In the genomic region with DNA sequence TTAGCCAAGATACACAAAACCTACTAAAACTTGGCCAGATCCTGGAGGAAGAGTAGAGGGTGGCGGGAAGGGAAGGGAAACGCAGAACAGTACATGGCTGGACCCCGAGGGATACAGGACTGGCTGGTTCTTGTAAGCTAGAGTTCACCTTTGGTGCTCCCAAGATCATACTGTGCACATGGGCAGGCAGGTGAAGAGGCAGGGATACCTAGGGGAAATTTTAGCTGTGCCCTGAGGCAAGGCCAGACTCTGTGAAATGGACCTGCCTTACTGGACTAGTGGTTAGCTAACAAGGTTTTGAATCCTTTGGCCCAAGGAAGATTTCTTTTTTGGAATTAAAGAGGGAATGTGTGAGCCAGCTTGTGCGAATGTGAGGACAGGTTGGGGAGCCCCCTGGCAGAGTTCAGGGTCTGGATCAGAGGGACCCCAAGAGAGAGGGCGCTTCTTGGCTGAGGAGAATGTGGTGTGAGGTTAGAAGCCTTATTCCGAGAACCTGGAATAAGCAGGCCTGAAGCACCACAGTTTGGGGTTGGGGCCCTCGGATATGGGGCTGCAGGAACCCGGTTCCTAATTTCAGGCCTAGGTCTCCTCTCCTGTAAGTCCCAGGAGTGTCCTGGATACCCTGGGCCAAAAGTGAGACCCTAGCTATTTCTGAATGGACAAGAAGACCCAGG, we compare ENCODE assay signal across 22 mouse cellular contexts. TPM values are rescaled to one million over a fixed set of nuclear protein-coding genes. Genes with fewer than 3 reads are reported as not detected.
DNase-seq lines count a peak whose midpoint lies in the region; ATAC-seq and TF ChIP-seq lines count a peak whose summit lies in the region.
"Had no signal": no experiment of that assay in that cellular context is flagged by ENCODE, and none has a peak within 500 bp of the region (broad histone marks: within the 10 kb centered on the region; RNA-seq: fewer than 3 reads in every experiment).

No protein-coding gene starts in this region.

- no peaks in the 10 kb centered on the region for H3K36me3 ChIP-seq in heart, embryonic 16.5 days (ENCODE audit: control insufficient read depth, insufficient read depth)
- no peaks in the 10 kb centered on the region for H3K36me3 ChIP-seq in lung, postnatal 0 days (ENCODE audit: insufficient read depth, low read length)
- H3K36me3 ChIP-seq in embryonic facial prominence, embryonic 12.5 days = no peaks in the 10 kb centered on the region
- no peaks in the 10 kb centered on the region for H3K36me3 ChIP-seq in limb, embryonic 15.5 days
- H3K36me3 ChIP-seq: embryonic facial prominence, embryonic 13.5 days; liver, embryonic 12.5 days had no signal

- TF ChIP-seq CTCF in lung, postnatal 0 days (IDR thresholded peaks at IDR 0.05) = no peak

- peaks cover 86% of the 10 kb centered on the region for H3K27me3 ChIP-seq in heart, embryonic 16.5 days (ENCODE audit: control insufficient read depth, insufficient read depth, low read length)
- H3K27me3 ChIP-seq in lung, postnatal 0 days (replicated peaks; ENCODE audit: insufficient read depth, low read length) = peaks cover 33% of the 10 kb centered on the region
- peaks cover 87% of the 10 kb centered on the region for H3K27me3 ChIP-seq in embryonic facial prominence, embryonic 12.5 days
- H3K27me3 ChIP-seq in limb, embryonic 15.5 days = peaks cover 81% of the 10 kb centered on the region

- H3K4me2 ChIP-seq in heart, embryonic 16.5 days (ENCODE audit: low read depth, low read length) = peak overlapping the region; percentile 38; the same call in 1 of the 2 replicates
- peak overlapping the region; percentile 59 for H3K4me2 ChIP-seq in lung, postnatal 0 days (replicated peaks; ENCODE audit: low read depth, low read length)
- H3K4me2 ChIP-seq in embryonic facial prominence, embryonic 12.5 days (replicated peaks) = no peak overlapping the region
- H3K4me2 ChIP-seq in limb, embryonic 15.5 days = peak overlapping the region; percentile 50

- peak overlapping the region; percentile 34; the same call in 1 of the 2 replicates for H3K4me3 ChIP-seq in heart, embryonic 16.5 days (ENCODE audit: low read length)
- peak overlapping the region; percentile 51 for H3K4me3 ChIP-seq in lung, postnatal 0 days (ENCODE audit: low read depth, low read length)
- H3K4me3 ChIP-seq in embryonic facial prominence, embryonic 12.5 days = peak overlapping the region; percentile 6; the same call in 1 of the 2 replicates
- peak overlapping the region; percentile 44 for H3K4me3 ChIP-seq in limb, embryonic 15.5 days
- H3K4me3 ChIP-seq: liver, embryonic 12.5 days had no signal

- no peak overlapping the region for H3K9ac ChIP-seq in heart, embryonic 16.5 days (ENCODE audit: low read length)
- H3K9ac ChIP-seq in lung, postnatal 0 days (replicated peaks; ENCODE audit: low read depth) = peak overlapping the region; percentile 78
- H3K9ac ChIP-seq in embryonic facial prominence, embryonic 12.5 days = no peak overlapping the region
- H3K9ac ChIP-seq in limb, embryonic 15.5 days = peak overlapping the region; percentile 44; the same call in 1 of the 2 replicates
- H3K9ac ChIP-seq: liver, embryonic 12.5 days had no signal

- H3K4me1 ChIP-seq in heart, embryonic 16.5 days (ENCODE audit: control insufficient read depth, insufficient read depth, low read length) = no peaks in the 10 kb centered on the region; the same call in 1 of the 2 replicates
- no peaks in the 10 kb centered on the region for H3K4me1 ChIP-seq in lung, postnatal 0 days (ENCODE audit: insufficient read depth, low read depth, low read length)
- H3K4me1 ChIP-seq in embryonic facial prominence, embryonic 12.5 days = peaks cover 14% of the 10 kb centered on the region
- peaks cover 29% of the 10 kb centered on the region for H3K4me1 ChIP-seq in limb, embryonic 15.5 days

- 38% methylated on average over 8 of the region's 8 CpGs for WGBS in heart, embryonic 16.5 days
- WGBS in lung, postnatal 0 days = 46% methylated on average over 8 of the region's 8 CpGs
- WGBS in embryonic facial prominence, embryonic 12.5 days = 29% methylated on average over 8 of the region's 8 CpGs
- WGBS in limb, embryonic 15.5 days = 38% methylated on average over 8 of the region's 8 CpGs

- DNase-seq in heart, adult 18-20 months = no peak
- DNase-seq in lung, postnatal 0 days (ENCODE audit: low spot score) = no peak
- DNase-seq in lung, postnatal 36 days = no peak
- no peak for DNase-seq in B cell, adult 2 months
- DNase-seq in thymus, postnatal 36 days = no peak
- DNase-seq: adrenal gland, postnatal 14 days; cerebellum, adult 9-10 months; gastrocnemius, postnatal 36 days; heart, postnatal 10 days; layer of hippocampus, adult 9-11 months; right cerebral cortex, adult 18-20 months had no signal

- H3K27ac ChIP-seq in heart, embryonic 16.5 days (ENCODE audit: low read length) = no peak overlapping the region
- peak overlapping the region; percentile 87 for H3K27ac ChIP-seq in lung, postnatal 0 days (ENCODE audit: low read length)
- H3K27ac ChIP-seq in embryonic facial prominence, embryonic 12.5 days = no peak overlapping the region
- H3K27ac ChIP-seq in limb, embryonic 15.5 days = peak overlapping the region; percentile 84
- H3K27ac ChIP-seq: embryonic facial prominence, embryonic 13.5 days; liver, embryonic 12.5 days had no signal

- no peak for ATAC-seq in heart, embryonic 16.5 days (replicated peaks; ENCODE audit: extremely low read depth, insufficient read depth, low FRiP score)
- no peak for ATAC-seq in lung, postnatal 0 days
- ATAC-seq in embryonic facial prominence, embryonic 12.5 days (ENCODE audit: insufficient number of reproducible peaks, insufficient read depth, low FRiP score, low TSS enrichment) = no peak
- no peak for ATAC-seq in limb, embryonic 15.5 days (ENCODE audit: insufficient number of reproducible peaks, low FRiP score, low TSS enrichment, low read depth)

- H3K9me3 ChIP-seq in heart, embryonic 16.5 days (replicated peaks; ENCODE audit: control insufficient read depth, low read length) = no peaks in the 10 kb centered on the region
- H3K9me3 ChIP-seq in lung, postnatal 0 days (ENCODE audit: low read length) = no peaks in the 10 kb centered on the region
- H3K9me3 ChIP-seq in embryonic facial prominence, embryonic 12.5 days = no peaks in the 10 kb centered on the region
- no peaks in the 10 kb centered on the region for H3K9me3 ChIP-seq in limb, embryonic 15.5 days
- H3K9me3 ChIP-seq: embryonic facial prominence, embryonic 13.5 days; liver, embryonic 12.5 days had no signal

- no peak for TF ChIP-seq EP300 in lung, postnatal 0 days (IDR thresholded peaks at IDR 0.05)

RNA-seq across cellular contexts. Expression of a gene that starts 3.0 kb away (rescaled TPM):
- 0.72 and 5.0 TPM in 2 replicates for polyA plus RNA-seq in heart, embryonic 16.5 days (2015; fragmentation: Nextera tagmentation; extraction: Ambion mirVana)
- total RNA-seq in heart, adult 18-20 months (2021) = under 1 TPM in 1 of 2 experiments, not detected in 1; 0.10 TPM
- polyA plus RNA-seq in lung, postnatal 0 days (2015; fragmentation: Nextera tagmentation; extraction: Ambion mirVana) = 46.2 and 48.5 TPM in 2 replicates
- 2.2 and 2.4 TPM in 2 replicates for polyA plus RNA-seq in embryonic facial prominence, embryonic 12.5 days (2016; fragmentation: Nextera tagmentation; extraction: Ambion mirVana)
- polyA plus RNA-seq in limb, embryonic 15.5 days (2015; fragmentation: Nextera tagmentation; extraction: Ambion mirVana) = 14.9 and 21.9 TPM in 2 replicates
- total RNA-seq: adrenal gland, postnatal 14 days; megakaryocyte progenitor cell, adult 5-6 weeks; monocyte, adult 5-6 weeks had no signal
- polyA plus RNA-seq: stomach, embryonic 14.5 days; thymus, postnatal 0 days had no signal

RNA-seq across cellular contexts. Expression of a gene that starts 39.1 kb away (rescaled TPM):
- not detected in 2 replicates for polyA plus RNA-seq in heart, embryonic 16.5 days (2015; fragmentation: Nextera tagmentation; extraction: Ambion mirVana)
- not detected for total RNA-seq in heart, adult 18-20 months (2021)
- not detected in 2 replicates for polyA plus RNA-seq in lung, postnatal 0 days (2015; fragmentation: Nextera tagmentation; extraction: Ambion mirVana)
- polyA plus RNA-seq in embryonic facial prominence, embryonic 12.5 days (2016; fragmentation: Nextera tagmentation; extraction: Ambion mirVana) = 0.43 TPM in 1 of 2 replicates, not detected in the other
- polyA plus RNA-seq in limb, embryonic 15.5 days (2015; fragmentation: Nextera tagmentation; extraction: Ambion mirVana) = not detected in 2 replicates
- total RNA-seq: adrenal gland, postnatal 14 days; gastrocnemius, postnatal 36 days; heart, postnatal 10 days; megakaryocyte progenitor cell, adult 5-6 weeks; MEL; monocyte, adult 5-6 weeks had no signal
- polyA plus RNA-seq: embryonic facial prominence, embryonic 13.5 days; frontal cortex, adult 2 months; liver, embryonic 12.5 days; stomach, embryonic 14.5 days; thymus, postnatal 0 days had no signal

RNA-seq across cellular contexts. Expression of a gene that starts 56.8 kb away (rescaled TPM):
- polyA plus RNA-seq in heart, embryonic 16.5 days (2015; fragmentation: Nextera tagmentation; extraction: Ambion mirVana) = 1.4 and 3.3 TPM in 2 replicates
- 1 to 10 TPM; 3.9 to 4.9 TPM for total RNA-seq in heart, adult 18-20 months (2021)
- 43.6 and 49.6 TPM in 2 replicates for polyA plus RNA-seq in lung, postnatal 0 days (2015; fragmentation: Nextera tagmentation; extraction: Ambion mirVana)
- 20.5 and 21.6 TPM in 2 replicates for polyA plus RNA-seq in embryonic facial prominence, embryonic 12.5 days (2016; fragmentation: Nextera tagmentation; extraction: Ambion mirVana)
- 3.4 and 4.1 TPM in 2 replicates for polyA plus RNA-seq in limb, embryonic 15.5 days (2015; fragmentation: Nextera tagmentation; extraction: Ambion mirVana)
- total RNA-seq: megakaryocyte progenitor cell, adult 5-6 weeks; MEL had no signal

Comparison
In these comparisons a context has a peak if more than half of its experiments do, and no peak if none do; other contexts are left out.
1. H3K27ac ChIP-seq: peak in lung, postnatal 0 days (single experiment) and limb, embryonic 15.5 days (single experiment); none in heart, embryonic 16.5 days (single experiment) and embryonic facial prominence, embryonic 12.5 days (single experiment).
2. H3K9ac ChIP-seq: peak in lung, postnatal 0 days (single experiment) and limb, embryonic 15.5 days (single experiment); none in heart, embryonic 16.5 days (single experiment) and embryonic facial prominence, embryonic 12.5 days (single experiment).
3. Peak in every context shown above with its lines, with median percentiles within 50 percentile points of each other: H3K4me3 ChIP-seq.